Mouse (Mus musculus) right cerebral cortex, postnatal 36 days (tissue): ENCODE measurements around the gene Zbtb20.

Source experiments
- DNase-seq, 2 experiments: peaks; one replicate each; pipeline ENCODE4 v3.0.0; 2022; ENCODE audit warnings: low spot score in 2 of 2, mixed read lengths in 1 of 2

Gene Zbtb20

GRCm38 (mm10) chr16:43072818-43073594 lies 197.3 kb downstream of the Zbtb20 start:
- no peak for DNase-seq

GRCm38 (mm10) chr16:43080403-43080802 lies 204.7 kb downstream of the Zbtb20 start:
- DNase-seq = no peak

- DNase-seq = no peak
These were observed 205.4 kb downstream of the Zbtb20 start for GRCm38 (mm10) chr16:43080923-43081702.

- no peak for DNase-seq
These were observed 206.3 kb downstream of the Zbtb20 start for GRCm38 (mm10) chr16:43081995-43082394.

- no peak for DNase-seq
These were observed 207.1 kb downstream of the Zbtb20 start for GRCm38 (mm10) chr16:43082801-43083200.

- no peak for DNase-seq
These were observed 214.5 kb downstream of the Zbtb20 start for GRCm38 (mm10) chr16:43090188-43090587.

- no peak for DNase-seq
These were observed 218.5 kb downstream of the Zbtb20 start for GRCm38 (mm10) chr16:43094161-43094560.

GRCm38 (mm10) chr16:43094756-43095155 lies 219.1 kb downstream of the Zbtb20 start:
- no peak for DNase-seq

- no peak for DNase-seq
These were observed 220.4 kb downstream of the Zbtb20 start for GRCm38 (mm10) chr16:43096040-43096439.

GRCm38 (mm10) chr16:43098153-43098552 lies 222.5 kb downstream of the Zbtb20 start:
- DNase-seq = no peak

GRCm38 (mm10) chr16:43098666-43099065 lies 223.0 kb downstream of the Zbtb20 start:
- DNase-seq = no peak

- no peak for DNase-seq
These were observed 235.6 kb downstream of the Zbtb20 start for GRCm38 (mm10) chr16:43111288-43111687.

GRCm38 (mm10) chr16:43113968-43114367 lies 238.3 kb downstream of the Zbtb20 start:
- DNase-seq = no peak

- DNase-seq = no peak
These were observed 254.3 kb downstream of the Zbtb20 start for GRCm38 (mm10) chr16:43129966-43130365.

- DNase-seq = peak in 1 of 2 experiments; percentile 9
These were observed 254.9 kb downstream of the Zbtb20 start for GRCm38 (mm10) chr16:43130583-43130982.

GRCm38 (mm10) chr16:43131077-43131476 lies 255.4 kb downstream of the Zbtb20 start:
- DNase-seq = no peak

GRCm38 (mm10) chr16:43168506-43168905 lies 292.8 kb downstream of the Zbtb20 start:
- no peak for DNase-seq

GRCm38 (mm10) chr16:43169273-43169905 lies 293.7 kb downstream of the Zbtb20 start:
- DNase-seq = no peak

- no peak for DNase-seq
These were observed 296.5 kb downstream of the Zbtb20 start for GRCm38 (mm10) chr16:43172139-43172538.

- DNase-seq = no peak
These were observed 297.2 kb downstream of the Zbtb20 start for GRCm38 (mm10) chr16:43172912-43173311.

GRCm38 (mm10) chr16:43174815-43175214 lies 299.1 kb downstream of the Zbtb20 start:
- no peak for DNase-seq

- DNase-seq = no peak
These were observed 305.4 kb downstream of the Zbtb20 start for GRCm38 (mm10) chr16:43181038-43181437.
